Mouse (Mus musculus): ENCODE data around the gene Rbm20.
A peak's percentile ranks its signal among the peaks of the same experiment; 100 is the strongest.

Rbm20 gene

DNA sequence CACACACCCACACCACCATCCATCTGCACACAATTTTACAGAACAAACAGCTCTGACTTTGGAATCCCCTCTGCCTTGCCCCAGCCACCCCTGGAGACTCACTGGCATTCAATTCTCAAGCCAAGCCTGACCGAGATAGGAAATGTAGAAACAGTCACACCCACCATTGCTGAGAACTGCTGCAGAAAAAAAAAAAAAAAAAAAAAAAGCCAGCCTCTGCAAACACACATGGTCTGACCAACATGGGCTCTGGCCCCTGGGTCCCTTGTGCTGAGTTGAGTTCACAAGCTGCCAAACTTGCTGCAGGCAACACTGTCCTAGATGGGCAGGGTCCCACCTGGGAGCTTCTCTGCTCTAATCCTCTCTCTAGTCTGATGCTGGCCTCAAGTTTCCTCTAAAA is 200.7 kb downstream of the Rbm20 start:
- DNase-seq (ENCODE audit: low read depth, low spot score), result no peak
- no peaks in the 10 kb centered on the region for H3K36me3 ChIP-seq (ENCODE audit: control insufficient read depth, insufficient read depth, low read length, poor library complexity, severe bottlenecking)
- no peaks in the 10 kb centered on the region for H3K27me3 ChIP-seq (ENCODE audit: control insufficient read depth, insufficient read depth, low read length, poor library complexity, severe bottlenecking)

GRCm38 (mm10) chr19:53880460-53880859 is 203.4 kb downstream of the Rbm20 start:
- DNase-seq (ENCODE audit: low read depth, low spot score), result no peak
- Histone ChIP-seq H3K27me3 (ENCODE audit: control insufficient read depth, insufficient read depth, low read length, poor library complexity, severe bottlenecking) (no peaks in the 10 kb centered on the region), H3K36me3 (ENCODE audit: control insufficient read depth, insufficient read depth, low read length, poor library complexity, severe bottlenecking) (no peaks in the 10 kb centered on the region)

DNA sequence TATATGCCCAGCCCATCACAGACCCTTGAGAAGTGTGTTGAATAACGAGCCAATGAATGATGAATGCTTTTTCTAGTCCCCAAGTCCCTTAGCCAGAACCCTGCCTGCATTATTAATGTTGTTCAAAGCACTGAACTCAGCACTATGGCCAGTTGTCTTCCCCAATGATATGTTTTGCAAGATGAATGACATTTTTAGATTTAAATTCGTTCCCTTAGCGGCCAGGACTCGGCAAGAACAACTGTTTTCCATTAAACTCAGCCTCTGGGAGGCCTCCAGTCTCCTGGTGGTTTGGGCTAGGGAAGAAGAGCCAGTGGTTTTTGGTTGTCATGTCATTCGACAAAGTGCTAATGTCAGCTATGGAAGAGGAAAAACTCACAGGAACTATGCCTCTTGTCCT is 204.7 kb downstream of the Rbm20 start:
- Histone ChIP-seq H3K27me3 (ENCODE audit: control insufficient read depth, insufficient read depth, low read length, poor library complexity, severe bottlenecking) (no peaks in the 10 kb centered on the region), H3K36me3 (ENCODE audit: control insufficient read depth, insufficient read depth, low read length, poor library complexity, severe bottlenecking) (no peaks in the 10 kb centered on the region)
- DNase-seq (ENCODE audit: low read depth, low spot score), result no peak

- no peak for DNase-seq (ENCODE audit: low read depth, low spot score)
- H3K27me3 ChIP-seq (ENCODE audit: control insufficient read depth, insufficient read depth, low read length, poor library complexity, severe bottlenecking), result no peaks in the 10 kb centered on the region
- H3K36me3 ChIP-seq (ENCODE audit: control insufficient read depth, insufficient read depth, low read length, poor library complexity, severe bottlenecking), result no peaks in the 10 kb centered on the region
Measured at GRCm38 (mm10) chr19:53885450-53885849, 208.3 kb downstream of the Rbm20 start.

- no peak for DNase-seq (ENCODE audit: low read depth, low spot score)
- H3K36me3 ChIP-seq (ENCODE audit: control insufficient read depth, insufficient read depth, low read length, poor library complexity, severe bottlenecking), result no peaks in the 10 kb centered on the region
Measured at GRCm38 (mm10) chr19:53886576-53887370, 209.7 kb downstream of the Rbm20 start.

GRCm38 (mm10) chr19:53887822-53888221 is 210.7 kb downstream of the Rbm20 start:
- DNase-seq (ENCODE audit: low read depth, low spot score), result no peak
- Histone ChIP-seq H3K27me3 (ENCODE audit: control insufficient read depth, insufficient read depth, low read length, poor library complexity, severe bottlenecking) (no peaks in the 10 kb centered on the region), H3K36me3 (ENCODE audit: control insufficient read depth, insufficient read depth, low read length, poor library complexity, severe bottlenecking) (no peaks in the 10 kb centered on the region)

More at GRCm38 (mm10) chr19:53886576-53887370, 209.7 kb downstream of the Rbm20 start:
- H3K27me3 ChIP-seq (ENCODE audit: control insufficient read depth, insufficient read depth, low read length, poor library complexity, severe bottlenecking), result no peaks in the 10 kb centered on the region

- Histone ChIP-seq H3K36me3 (ENCODE audit: control insufficient read depth, insufficient read depth, low read length, poor library complexity, severe bottlenecking) (no peaks in the 10 kb centered on the region), H3K27me3 (ENCODE audit: control insufficient read depth, insufficient read depth, low read length, poor library complexity, severe bottlenecking) (no peaks in the 10 kb centered on the region)
- DNase-seq (ENCODE audit: low read depth, low spot score), result no peak
Measured at GRCm38 (mm10) chr19:53888331-53888730, 211.2 kb downstream of the Rbm20 start.

DNA sequence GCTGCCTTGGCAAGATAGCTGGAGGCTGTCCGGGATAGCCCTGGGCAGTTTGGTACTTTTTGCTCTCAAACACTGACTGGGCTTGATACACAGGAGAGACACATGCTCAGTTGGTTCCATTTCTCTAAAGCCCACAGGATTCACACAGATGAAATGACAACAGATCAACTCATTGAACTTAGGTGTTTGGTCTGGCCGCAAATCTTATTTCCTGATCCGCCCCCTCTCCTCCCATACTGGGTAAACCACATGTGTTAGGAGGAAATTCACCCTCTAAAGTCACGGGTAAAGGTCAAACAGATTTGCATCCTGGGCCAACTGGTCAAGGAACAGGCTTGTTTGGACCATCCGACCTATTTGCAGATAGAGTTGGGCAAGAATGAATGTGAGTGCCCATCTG is 212.4 kb downstream of the Rbm20 start:
- no peaks in the 10 kb centered on the region for H3K36me3 ChIP-seq (ENCODE audit: control insufficient read depth, insufficient read depth, low read length, poor library complexity, severe bottlenecking)
- DNase-seq (ENCODE audit: low read depth, low spot score), result peak; percentile 39
- no peaks in the 10 kb centered on the region for H3K27me3 ChIP-seq (ENCODE audit: control insufficient read depth, insufficient read depth, low read length, poor library complexity, severe bottlenecking)

DNA sequence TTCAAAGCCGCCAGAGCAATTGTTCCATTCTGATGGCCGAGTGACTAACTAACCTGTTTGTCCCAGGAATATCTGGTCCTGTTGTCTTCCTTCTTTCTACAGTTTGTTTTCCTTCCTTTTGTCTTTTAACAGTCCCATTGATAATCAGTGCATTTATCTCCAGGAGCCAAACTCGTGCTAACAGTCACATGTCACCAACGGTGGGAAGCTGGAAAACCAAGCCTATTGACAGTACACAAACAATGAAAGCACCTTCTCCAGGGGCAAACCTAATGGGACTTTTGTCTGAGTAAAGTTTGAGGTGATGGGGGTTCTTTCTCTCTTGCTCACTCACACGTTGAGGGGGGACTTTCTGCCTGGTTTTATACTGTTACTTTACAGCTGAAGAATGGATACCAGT is 213.2 kb downstream of the Rbm20 start:
- Histone ChIP-seq H3K36me3 (ENCODE audit: control insufficient read depth, insufficient read depth, low read length, poor library complexity, severe bottlenecking) (no peaks in the 10 kb centered on the region), H3K27me3 (ENCODE audit: control insufficient read depth, insufficient read depth, low read length, poor library complexity, severe bottlenecking) (no peaks in the 10 kb centered on the region)
- no peak for DNase-seq (ENCODE audit: low read depth, low spot score)

GRCm38 (mm10) chr19:53890781-53891251 is 213.7 kb downstream of the Rbm20 start:
- peak; percentile 80 for DNase-seq (ENCODE audit: low read depth, low spot score)
- Histone ChIP-seq H3K27me3 (ENCODE audit: control insufficient read depth, insufficient read depth, low read length, poor library complexity, severe bottlenecking) (no peaks in the 10 kb centered on the region), H3K36me3 (ENCODE audit: control insufficient read depth, insufficient read depth, low read length, poor library complexity, severe bottlenecking) (no peaks in the 10 kb centered on the region)

DNA sequence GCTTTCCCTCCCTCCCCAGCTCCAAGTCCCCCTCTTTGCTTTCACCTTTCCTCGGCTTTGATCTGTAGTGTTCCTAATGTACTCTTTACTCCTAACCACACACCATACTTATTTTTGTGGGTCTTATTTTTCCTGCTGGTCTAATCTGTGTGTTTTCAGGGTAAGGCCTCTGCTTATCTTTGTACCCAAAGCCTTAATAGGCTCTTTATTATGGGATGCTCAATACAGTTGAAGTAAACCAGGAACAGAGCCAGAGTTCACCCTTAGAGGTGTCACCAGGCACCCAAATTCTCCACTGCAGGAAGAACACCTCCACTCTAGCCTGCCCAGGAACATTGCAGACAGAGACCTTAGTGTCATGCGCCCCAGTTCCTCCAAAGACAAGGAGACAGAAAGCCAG is 214.5 kb downstream of the Rbm20 start:
- no peak for DNase-seq (ENCODE audit: low read depth, low spot score)
- no peaks in the 10 kb centered on the region for H3K36me3 ChIP-seq (ENCODE audit: control insufficient read depth, insufficient read depth, low read length, poor library complexity, severe bottlenecking)
- H3K27me3 ChIP-seq (ENCODE audit: control insufficient read depth, insufficient read depth, low read length, poor library complexity, severe bottlenecking), result no peaks in the 10 kb centered on the region

DNA sequence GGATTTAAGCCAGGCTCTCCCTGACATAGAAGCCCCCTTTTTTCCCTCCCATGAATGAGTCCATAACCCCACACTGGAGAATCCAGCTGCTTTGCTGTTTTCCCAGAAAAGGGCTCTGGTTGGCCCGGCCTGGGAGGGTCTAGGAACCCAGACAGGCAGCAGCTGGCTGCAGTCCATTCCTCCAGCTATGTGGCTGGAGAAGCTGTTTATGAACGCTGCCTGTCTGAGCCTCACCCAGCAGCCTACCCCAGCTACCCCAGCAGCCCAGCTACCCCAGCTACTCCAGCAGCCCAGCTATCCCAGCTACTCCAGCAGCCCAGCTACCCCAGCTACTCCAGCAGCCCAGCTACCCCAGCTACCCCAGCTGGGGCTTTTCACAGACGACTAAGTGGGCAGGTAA is 215.0 kb downstream of the Rbm20 start, which contains the start of gene Pdcd4:
Gene Pdcd4 (plus strand): TSS at position 171 of the 400 bp plus-strand sequence.
- no peak for DNase-seq (ENCODE audit: low read depth, low spot score)
- no peaks in the 10 kb centered on the region for H3K27me3 ChIP-seq (ENCODE audit: control insufficient read depth, insufficient read depth, low read length, poor library complexity, severe bottlenecking)
- no peaks in the 10 kb centered on the region for H3K36me3 ChIP-seq (ENCODE audit: control insufficient read depth, insufficient read depth, low read length, poor library complexity, severe bottlenecking)

GRCm38 (mm10) chr19:53892838-53893359 is 215.8 kb downstream of the Rbm20 start:
- DNase-seq (ENCODE audit: low read depth, low spot score), result no peak
- Histone ChIP-seq H3K27me3 (ENCODE audit: control insufficient read depth, insufficient read depth, low read length, poor library complexity, severe bottlenecking) (no peaks in the 10 kb centered on the region), H3K36me3 (ENCODE audit: control insufficient read depth, insufficient read depth, low read length, poor library complexity, severe bottlenecking) (no peaks in the 10 kb centered on the region)

- no peaks in the 10 kb centered on the region for H3K36me3 ChIP-seq (ENCODE audit: control insufficient read depth, insufficient read depth, low read length, poor library complexity, severe bottlenecking)
- peak; percentile 64 for DNase-seq (ENCODE audit: low read depth, low spot score)
Measured at GRCm38 (mm10) chr19:53893711-53894171, 216.6 kb downstream of the Rbm20 start.

GRCm38 (mm10) chr19:53894538-53895121 is 217.5 kb downstream of the Rbm20 start:
- no peak for DNase-seq (ENCODE audit: low read depth, low spot score)
- Histone ChIP-seq H3K36me3 (ENCODE audit: control insufficient read depth, insufficient read depth, low read length, poor library complexity, severe bottlenecking) (no peaks in the 10 kb centered on the region), H3K27me3 (ENCODE audit: control insufficient read depth, insufficient read depth, low read length, poor library complexity, severe bottlenecking) (no peaks in the 10 kb centered on the region)

More at GRCm38 (mm10) chr19:53893711-53894171, 216.6 kb downstream of the Rbm20 start:
- H3K27me3 ChIP-seq (ENCODE audit: control insufficient read depth, insufficient read depth, low read length, poor library complexity, severe bottlenecking), result no peaks in the 10 kb centered on the region

All from splenic B cell, adult 2 months (primary cell).